Mouse (Mus musculus) heart, embryonic 12.5 days (tissue): ENCODE data around the gene Clip1. TPM values are rescaled to one million over a fixed set of nuclear protein-coding genes. Genes with fewer than 3 reads are reported as not detected.

Source experiments
- ATAC-seq: fragments of 200-750 bp; cut with Nextera tagmentation; 2 replicates; pipeline ENCODE4 v1.8.0; 2017; ENCODE audit warnings: moderate TSS enrichment, moderate library complexity; ENCODE audit not compliant: insufficient number of reproducible peaks, low FRiP score
- H3K27ac ChIP-seq: fragments of 300-500 bp; sonication (generic); 2 replicates; pipeline ENCODE4 v1.5.1; 2016; ENCODE audit warnings: mild to moderate bottlenecking, moderate library complexity; ENCODE audit not compliant: poor library complexity, severe bottlenecking
- H3K27me3 ChIP-seq: fragments of 300-500 bp; sonication (generic); replicated peaks from 2 replicates; pipeline ENCODE4 v1.6.1; 2016; ENCODE audit warnings: mild to moderate bottlenecking, moderate library complexity
- H3K36me3 ChIP-seq: fragments of 300-500 bp; sonication (generic); 2 replicates; pipeline ENCODE4 v1.6.1; 2016; ENCODE audit warnings: mild to moderate bottlenecking, moderate library complexity
- H3K4me1 ChIP-seq: fragments of 300-500 bp; sonication (generic); replicated peaks from 2 replicates; pipeline ENCODE4 v1.6.1; 2016; ENCODE audit warnings: mild to moderate bottlenecking
- H3K4me2 ChIP-seq: fragments of 300-500 bp; sonication (generic); 2 replicates; pipeline ENCODE4 v1.6.1; 2016; ENCODE audit warnings: mild to moderate bottlenecking, moderate library complexity
- H3K4me3 ChIP-seq: fragments of 300-500 bp; sonication (generic); 2 replicates; pipeline ENCODE4 v1.5.1; 2016; ENCODE audit warnings: mild to moderate bottlenecking
- H3K9ac ChIP-seq: fragments of 300-500 bp; sonication (generic); 2 replicates; pipeline ENCODE4 v1.6.1; 2016; ENCODE audit warnings: mild to moderate bottlenecking, moderate library complexity
- H3K9me3 ChIP-seq: fragments of 300-500 bp; sonication (generic); replicated peaks from 2 replicates; pipeline ENCODE4 v1.6.1; 2016; ENCODE audit warnings: mild to moderate bottlenecking, moderate library complexity
- WGBS: fragments of 180-500 bp; shearing (Covaris S2); methylation state at CpG from one replicate; pipeline ENCODE4 v1.1.7; 2016; 5-methylcytosine and 5-hydroxymethylcytosine counted together
- polyA plus RNA-seq: library from polyadenylated mRNA; unstranded; fragments of >200 nt; fragmentation: Nextera tagmentation; extraction: Ambion mirVana; gene quantifications from 2 replicates; pipeline ENCODE4 v1.2.1, GENCODE M21; 2016

Clip1 gene
- polyA plus RNA-seq, 1 experiment from 2014 or later, result 62.3 TPM

GRCm38 (mm10) chr5:123603496-123603895, 80.9 kb downstream of the Clip1 start:
- H3K4me2 ChIP-seq, result no peak overlapping the region
- H3K27ac ChIP-seq, result no peak overlapping the region
- no peak overlapping the region for H3K4me3 ChIP-seq
- WGBS, result 39% methylated on average over 11 of the region's 11 CpGs
- no peaks in the 10 kb centered on the region for H3K27me3 ChIP-seq
- peaks cover 59% of the 10 kb centered on the region for H3K36me3 ChIP-seq
- no peak for ATAC-seq
- H3K9ac ChIP-seq, result no peak overlapping the region
- no peaks in the 10 kb centered on the region for H3K9me3 ChIP-seq
- peaks cover 12% of the 10 kb centered on the region for H3K4me1 ChIP-seq

- H3K36me3 ChIP-seq, result peaks cover 53% of the 10 kb centered on the region
- WGBS, result 79% methylated on average over 6 of the region's 6 CpGs
Measured at GRCm38 (mm10) chr5:123602174-123602573, 82.2 kb downstream of the Clip1 start.

GRCm38 (mm10) chr5:123599319-123599718, 85.1 kb downstream of the Clip1 start:
- peaks cover 49% of the 10 kb centered on the region for H3K36me3 ChIP-seq
- WGBS, result 37% methylated on average over 6 of the region's 6 CpGs

More at GRCm38 (mm10) chr5:123602174-123602573, 82.2 kb downstream of the Clip1 start:
- Histone ChIP-seq H3K4me3 (no peak overlapping the region), H3K27ac (no peak overlapping the region), H3K9ac (no peak overlapping the region), H3K4me1 (peaks cover 19% of the 10 kb centered on the region), H3K27me3 (no peaks in the 10 kb centered on the region), H3K9me3 (no peaks in the 10 kb centered on the region), H3K4me2 (no peak overlapping the region)
- no peak for ATAC-seq

GRCm38 (mm10) chr5:123593622-123594280, 90.7 kb downstream of the Clip1 start:
- ATAC-seq, result no peak
- Histone ChIP-seq H3K27ac (peak overlapping the region; percentile 62), H3K4me1 (peaks cover 19% of the 10 kb centered on the region), H3K4me3 (no peak overlapping the region), H3K27me3 (no peaks in the 10 kb centered on the region), H3K4me2 (no peak overlapping the region), H3K36me3 (peaks cover 49% of the 10 kb centered on the region), H3K9me3 (no peaks in the 10 kb centered on the region), H3K9ac (no peak overlapping the region)
- 51% methylated on average over 10 of the region's 10 CpGs for WGBS

More at GRCm38 (mm10) chr5:123599319-123599718, 85.1 kb downstream of the Clip1 start:
- peaks cover 16% of the 10 kb centered on the region for H3K4me1 ChIP-seq
- no peak overlapping the region for H3K27ac ChIP-seq
- H3K27me3 ChIP-seq, result no peaks in the 10 kb centered on the region
- H3K4me3 ChIP-seq, result no peak overlapping the region
- no peak overlapping the region for H3K4me2 ChIP-seq
- no peaks in the 10 kb centered on the region for H3K9me3 ChIP-seq
- ATAC-seq, result no peak
- H3K9ac ChIP-seq, result no peak overlapping the region

GRCm38 (mm10) chr5:123580043-123580442, 104.4 kb downstream of the Clip1 start:
- Histone ChIP-seq H3K36me3 (peaks cover 59% of the 10 kb centered on the region), H3K4me2 (no peak overlapping the region), H3K4me3 (no peak overlapping the region), H3K27ac (no peak overlapping the region), H3K27me3 (no peaks in the 10 kb centered on the region), H3K9me3 (no peaks in the 10 kb centered on the region), H3K4me1 (0 out of 2 replicates have a peak, but pooled peaks cover 6% of the 10 kb centered on the region), H3K9ac (no peak overlapping the region)
- ATAC-seq, result no peak
- 86% methylated on average over 6 of the region's 6 CpGs for WGBS

GRCm38 (mm10) chr5:123576696-123577095, 107.7 kb downstream of the Clip1 start:
- H3K4me2 ChIP-seq, result no peak overlapping the region
- no peak overlapping the region for H3K4me3 ChIP-seq
- no peaks in the 10 kb centered on the region for H3K9me3 ChIP-seq
- no peak overlapping the region for H3K9ac ChIP-seq
- H3K36me3 ChIP-seq, result peaks cover 38% of the 10 kb centered on the region
- no peak for ATAC-seq
- H3K4me1 ChIP-seq, result peaks cover 6% of the 10 kb centered on the region
- H3K27me3 ChIP-seq, result no peaks in the 10 kb centered on the region
- 91% methylated on average over 3 of the region's 3 CpGs for WGBS
- H3K27ac ChIP-seq, result no peak overlapping the region

GRCm38 (mm10) chr5:123573362-123573761, 111.1 kb downstream of the Clip1 start:
- no peak for ATAC-seq
- Histone ChIP-seq H3K36me3 (peaks cover 30% of the 10 kb centered on the region), H3K27me3 (no peaks in the 10 kb centered on the region), H3K27ac (no peak overlapping the region), H3K9ac (no peak overlapping the region), H3K4me2 (peak overlapping the region; percentile 87), H3K9me3 (no peaks in the 10 kb centered on the region), H3K4me3 (peak overlapping the region; percentile 99), H3K4me1 (peaks cover 9% of the 10 kb centered on the region)
- WGBS, result 59% methylated on average over 8 of the region's 8 CpGs

GRCm38 (mm10) chr5:123572357-123573186, 111.8 kb downstream of the Clip1 start, which contains the start of gene Vps33a:
TSS of gene Vps33a (minus strand) at chr5:123573038.
- peaks cover 9% of the 10 kb centered on the region for H3K4me1 ChIP-seq
- peak within 1 kb of the TSS; percentile 99 for H3K4me3 ChIP-seq
- H3K27ac ChIP-seq, result peak within 1 kb of the TSS; percentile 45; the same call in 1 of the 2 replicates
- peak within 1 kb of the TSS; percentile 90 for H3K9ac ChIP-seq
- WGBS, result under 1% methylated on average over 54 of the region's 54 CpGs
- H3K9me3 ChIP-seq, result no peaks in the 10 kb centered on the region
- H3K4me2 ChIP-seq, result peak within 1 kb of the TSS; percentile 87
- peaks cover 31% of the 10 kb centered on the region for H3K36me3 ChIP-seq
- H3K27me3 ChIP-seq, result no peaks in the 10 kb centered on the region
- peak; percentile 95 for ATAC-seq

GRCm38 (mm10) chr5:123561128-123561527, 123.3 kb downstream of the Clip1 start:
- no peak overlapping the region for H3K27ac ChIP-seq
- no peak overlapping the region for H3K9ac ChIP-seq
- no peaks in the 10 kb centered on the region for H3K9me3 ChIP-seq
- 93% methylated on average over 11 of the region's 11 CpGs for WGBS
- H3K4me1 ChIP-seq, result no peaks in the 10 kb centered on the region; the same call in 1 of the 2 replicates
- H3K4me3 ChIP-seq, result no peak overlapping the region
- peaks cover 92% of the 10 kb centered on the region for H3K36me3 ChIP-seq
- no peak for ATAC-seq
- no peaks in the 10 kb centered on the region for H3K27me3 ChIP-seq
- no peak overlapping the region for H3K4me2 ChIP-seq

- Histone ChIP-seq H3K9me3 (no peaks in the 10 kb centered on the region), H3K4me2 (no peak overlapping the region), H3K4me3 (no peak overlapping the region), H3K4me1 (no peaks in the 10 kb centered on the region; the same call in 1 of the 2 replicates), H3K9ac (no peak overlapping the region), H3K27me3 (no peaks in the 10 kb centered on the region), H3K36me3 (peaks cover 89% of the 10 kb centered on the region), H3K27ac (no peak overlapping the region)
- ATAC-seq, result no peak
- WGBS, result 93% methylated on average over 8 of the region's 8 CpGs
Measured at GRCm38 (mm10) chr5:123559588-123559987, 124.8 kb downstream of the Clip1 start.

GRCm38 (mm10) chr5:123556451-123556850, 128.0 kb downstream of the Clip1 start:
- WGBS, result 73% methylated on average over 2 of the region's 2 CpGs
- no peak for ATAC-seq
- Histone ChIP-seq H3K9ac (no peak overlapping the region), H3K4me3 (no peak overlapping the region), H3K4me1 (no peaks in the 10 kb centered on the region; the same call in 1 of the 2 replicates), H3K36me3 (peaks cover 62% of the 10 kb centered on the region), H3K27me3 (no peaks in the 10 kb centered on the region), H3K9me3 (no peaks in the 10 kb centered on the region), H3K27ac (no peak overlapping the region), H3K4me2 (no peak overlapping the region)
